Mouse (Mus musculus): Measurements from ENCODE around the gene Fkbp6. TPM values are rescaled to one million over a fixed set of nuclear protein-coding genes. Genes with fewer than 3 reads are reported as not detected.

Gene Fkbp6
- polyA plus RNA-seq, 1 experiment from 2014 or later: not detected

GRCm38 (mm10) chr5:135363540-135363939, 13.7 kb upstream of the Fkbp6 start:
- Histone ChIP-seq H3K27ac (ENCODE audit: low read length) (no peak overlapping the region), H3K9ac (replicated peaks; ENCODE audit: low read depth, low read length) (no peak overlapping the region), H3K4me1 (ENCODE audit: control insufficient read depth, insufficient read depth, low read length) (no peaks in the 10 kb centered on the region), H3K4me2 (replicated peaks; ENCODE audit: low read depth, low read length) (no peak overlapping the region), H3K9me3 (ENCODE audit: control insufficient read depth, low read depth, low read length) (no peaks in the 10 kb centered on the region), H3K36me3 (ENCODE audit: control insufficient read depth, insufficient read depth, low read length) (no peaks in the 10 kb centered on the region), H3K27me3 (ENCODE audit: control insufficient read depth, insufficient read depth, low read length) (no peaks in the 10 kb centered on the region), H3K4me3 (ENCODE audit: low read depth, low read length) (no peak overlapping the region)
- ATAC-seq (ENCODE audit: insufficient number of reproducible peaks, insufficient read depth, low FRiP score, low read depth): no peak
- 26% methylated on average over 12 of the region's 12 CpGs for WGBS

GRCm38 (mm10) chr5:135362572-135362971, 12.7 kb upstream of the Fkbp6 start:
- no peaks in the 10 kb centered on the region for H3K36me3 ChIP-seq (ENCODE audit: control insufficient read depth, insufficient read depth, low read length)
- H3K27ac ChIP-seq (ENCODE audit: low read length): no peak overlapping the region
- no peaks in the 10 kb centered on the region for H3K27me3 ChIP-seq (ENCODE audit: control insufficient read depth, insufficient read depth, low read length)
- H3K4me2 ChIP-seq (replicated peaks; ENCODE audit: low read depth, low read length): no peak overlapping the region
- H3K9me3 ChIP-seq (ENCODE audit: control insufficient read depth, low read depth, low read length): no peaks in the 10 kb centered on the region
- no peak overlapping the region for H3K4me3 ChIP-seq (ENCODE audit: low read depth, low read length)
- no peak overlapping the region for H3K9ac ChIP-seq (replicated peaks; ENCODE audit: low read depth, low read length)
- H3K4me1 ChIP-seq (ENCODE audit: control insufficient read depth, insufficient read depth, low read length): no peaks in the 10 kb centered on the region
- no peak for ATAC-seq (ENCODE audit: insufficient number of reproducible peaks, insufficient read depth, low FRiP score, low read depth)
- 88% methylated on average over 3 of the region's 3 CpGs for WGBS

GRCm38 (mm10) chr5:135359772-135360171, 9.9 kb upstream of the Fkbp6 start:
- Histone ChIP-seq H3K36me3 (ENCODE audit: control insufficient read depth, insufficient read depth, low read length) (no peaks in the 10 kb centered on the region), H3K4me3 (ENCODE audit: low read depth, low read length) (no peak overlapping the region), H3K9ac (replicated peaks; ENCODE audit: low read depth, low read length) (no peak overlapping the region), H3K27ac (ENCODE audit: low read length) (no peak overlapping the region), H3K27me3 (ENCODE audit: control insufficient read depth, insufficient read depth, low read length) (no peaks in the 10 kb centered on the region), H3K9me3 (ENCODE audit: control insufficient read depth, low read depth, low read length) (no peaks in the 10 kb centered on the region), H3K4me1 (ENCODE audit: control insufficient read depth, insufficient read depth, low read length) (no peaks in the 10 kb centered on the region), H3K4me2 (replicated peaks; ENCODE audit: low read depth, low read length) (no peak overlapping the region)
- 89% methylated on average over 2 of the region's 2 CpGs for WGBS
- ATAC-seq (ENCODE audit: insufficient number of reproducible peaks, insufficient read depth, low FRiP score, low read depth): no peak

GRCm38 (mm10) chr5:135357556-135357955, 7.7 kb upstream of the Fkbp6 start:
- peak; percentile 87 for ATAC-seq (ENCODE audit: insufficient number of reproducible peaks, insufficient read depth, low FRiP score, low read depth)
- Histone ChIP-seq H3K4me2 (replicated peaks; ENCODE audit: low read depth, low read length) (no peak overlapping the region), H3K27ac (ENCODE audit: low read length) (no peak overlapping the region), H3K36me3 (ENCODE audit: control insufficient read depth, insufficient read depth, low read length) (no peaks in the 10 kb centered on the region), H3K4me1 (ENCODE audit: control insufficient read depth, insufficient read depth, low read length) (no peaks in the 10 kb centered on the region), H3K27me3 (ENCODE audit: control insufficient read depth, insufficient read depth, low read length) (no peaks in the 10 kb centered on the region), H3K9ac (replicated peaks; ENCODE audit: low read depth, low read length) (no peak overlapping the region), H3K4me3 (ENCODE audit: low read depth, low read length) (no peak overlapping the region), H3K9me3 (ENCODE audit: control insufficient read depth, low read depth, low read length) (no peaks in the 10 kb centered on the region)
- 90% methylated on average over 2 of the region's 2 CpGs for WGBS

GRCm38 (mm10) chr5:135356090-135356489, 6.2 kb upstream of the Fkbp6 start:
- Histone ChIP-seq H3K27me3 (ENCODE audit: control insufficient read depth, insufficient read depth, low read length) (no peaks in the 10 kb centered on the region), H3K27ac (ENCODE audit: low read length) (no peak overlapping the region), H3K9ac (replicated peaks; ENCODE audit: low read depth, low read length) (no peak overlapping the region), H3K36me3 (ENCODE audit: control insufficient read depth, insufficient read depth, low read length) (no peaks in the 10 kb centered on the region), H3K9me3 (ENCODE audit: control insufficient read depth, low read depth, low read length) (no peaks in the 10 kb centered on the region), H3K4me1 (ENCODE audit: control insufficient read depth, insufficient read depth, low read length) (no peaks in the 10 kb centered on the region), H3K4me3 (ENCODE audit: low read depth, low read length) (no peak overlapping the region), H3K4me2 (replicated peaks; ENCODE audit: low read depth, low read length) (no peak overlapping the region)
- ATAC-seq (ENCODE audit: insufficient number of reproducible peaks, insufficient read depth, low FRiP score, low read depth): no peak
- 33% methylated on average over 1 of the region's 1 CpGs for WGBS

GRCm38 (mm10) chr5:135353564-135353963, 3.7 kb upstream of the Fkbp6 start:
- H3K9me3 ChIP-seq (ENCODE audit: control insufficient read depth, low read depth, low read length): peaks cover 6% of the 10 kb centered on the region; the same call in 1 of the 2 replicates
- no peak overlapping the region for H3K4me3 ChIP-seq (ENCODE audit: low read depth, low read length)
- no peaks in the 10 kb centered on the region for H3K36me3 ChIP-seq (ENCODE audit: control insufficient read depth, insufficient read depth, low read length)
- H3K27ac ChIP-seq (ENCODE audit: low read length): no peak overlapping the region
- H3K4me2 ChIP-seq (replicated peaks; ENCODE audit: low read depth, low read length): no peak overlapping the region
- ATAC-seq (ENCODE audit: insufficient number of reproducible peaks, insufficient read depth, low FRiP score, low read depth): no peak
- H3K4me1 ChIP-seq (ENCODE audit: control insufficient read depth, insufficient read depth, low read length): no peaks in the 10 kb centered on the region
- H3K27me3 ChIP-seq (ENCODE audit: control insufficient read depth, insufficient read depth, low read length): no peaks in the 10 kb centered on the region
- no peak overlapping the region for H3K9ac ChIP-seq (replicated peaks; ENCODE audit: low read depth, low read length)
- WGBS: 19% methylated on average over 20 of the region's 20 CpGs

GRCm38 (mm10) chr5:135352995-135353394, 3.2 kb upstream of the Fkbp6 start, which contains the start of gene Trim50:
TSS of gene Trim50 (plus strand) at chr5:135353295.
- H3K9ac ChIP-seq (replicated peaks; ENCODE audit: low read depth, low read length): no peak within 1 kb of the TSS
- H3K4me1 ChIP-seq (ENCODE audit: control insufficient read depth, insufficient read depth, low read length): no peaks in the 10 kb centered on the region
- no peak within 1 kb of the TSS for H3K4me3 ChIP-seq (ENCODE audit: low read depth, low read length)
- H3K27ac ChIP-seq (ENCODE audit: low read length): no peak within 1 kb of the TSS
- no peaks in the 10 kb centered on the region for H3K27me3 ChIP-seq (ENCODE audit: control insufficient read depth, insufficient read depth, low read length)
- H3K9me3 ChIP-seq (ENCODE audit: control insufficient read depth, low read depth, low read length): peaks cover 6% of the 10 kb centered on the region; the same call in 1 of the 2 replicates
- H3K4me2 ChIP-seq (replicated peaks; ENCODE audit: low read depth, low read length): no peak within 1 kb of the TSS
- no peak for ATAC-seq (ENCODE audit: insufficient number of reproducible peaks, insufficient read depth, low FRiP score, low read depth)
- 58% methylated on average over 9 of the region's 9 CpGs for WGBS
- no peaks in the 10 kb centered on the region for H3K36me3 ChIP-seq (ENCODE audit: control insufficient read depth, insufficient read depth, low read length)

- WGBS: 73% methylated on average over 13 of the region's 13 CpGs
- Histone ChIP-seq H3K27ac (ENCODE audit: low read length) (no peak overlapping the region), H3K36me3 (ENCODE audit: control insufficient read depth, insufficient read depth, low read length) (no peaks in the 10 kb centered on the region), H3K9ac (replicated peaks; ENCODE audit: low read depth, low read length) (no peak overlapping the region), H3K27me3 (ENCODE audit: control insufficient read depth, insufficient read depth, low read length) (no peaks in the 10 kb centered on the region), H3K4me2 (replicated peaks; ENCODE audit: low read depth, low read length) (no peak overlapping the region), H3K4me3 (ENCODE audit: low read depth, low read length) (no peak overlapping the region), H3K9me3 (ENCODE audit: control insufficient read depth, low read depth, low read length) (peaks cover 6% of the 10 kb centered on the region; the same call in 1 of the 2 replicates), H3K4me1 (ENCODE audit: control insufficient read depth, insufficient read depth, low read length) (no peaks in the 10 kb centered on the region)
- ATAC-seq (ENCODE audit: insufficient number of reproducible peaks, insufficient read depth, low FRiP score, low read depth): no peak
Observed at GRCm38 (mm10) chr5:135351606-135352005, 1.8 kb upstream of the Fkbp6 start.

- H3K4me3 ChIP-seq (ENCODE audit: low read depth, low read length): no peak overlapping the region
- ATAC-seq (ENCODE audit: insufficient number of reproducible peaks, insufficient read depth, low FRiP score, low read depth): no peak
- H3K36me3 ChIP-seq (ENCODE audit: control insufficient read depth, insufficient read depth, low read length): no peaks in the 10 kb centered on the region
- H3K4me2 ChIP-seq (replicated peaks; ENCODE audit: low read depth, low read length): no peak overlapping the region
- 67% methylated on average over 4 of the region's 4 CpGs for WGBS
- no peaks in the 10 kb centered on the region for H3K27me3 ChIP-seq (ENCODE audit: control insufficient read depth, insufficient read depth, low read length)
- no peaks in the 10 kb centered on the region for H3K4me1 ChIP-seq (ENCODE audit: control insufficient read depth, insufficient read depth, low read length)
- peaks cover 6% of the 10 kb centered on the region; the same call in 1 of the 2 replicates for H3K9me3 ChIP-seq (ENCODE audit: control insufficient read depth, low read depth, low read length)
- H3K9ac ChIP-seq (replicated peaks; ENCODE audit: low read depth, low read length): no peak overlapping the region
- no peak overlapping the region for H3K27ac ChIP-seq (ENCODE audit: low read length)
Observed at GRCm38 (mm10) chr5:135347511-135348011, 2.3 kb downstream of the Fkbp6 start.

All from stomach, embryonic 14.5 days (tissue).